Mouse (Mus musculus): ENCODE data around the gene Map4k3. TPM values are rescaled to one million over a fixed set of nuclear protein-coding genes. Genes with fewer than 3 reads are reported as not detected.

Gene Map4k3
- total and polyA plus RNA-seq, 2 experiments from 2014 or later: 17.3 to 60.9 TPM

DNA sequence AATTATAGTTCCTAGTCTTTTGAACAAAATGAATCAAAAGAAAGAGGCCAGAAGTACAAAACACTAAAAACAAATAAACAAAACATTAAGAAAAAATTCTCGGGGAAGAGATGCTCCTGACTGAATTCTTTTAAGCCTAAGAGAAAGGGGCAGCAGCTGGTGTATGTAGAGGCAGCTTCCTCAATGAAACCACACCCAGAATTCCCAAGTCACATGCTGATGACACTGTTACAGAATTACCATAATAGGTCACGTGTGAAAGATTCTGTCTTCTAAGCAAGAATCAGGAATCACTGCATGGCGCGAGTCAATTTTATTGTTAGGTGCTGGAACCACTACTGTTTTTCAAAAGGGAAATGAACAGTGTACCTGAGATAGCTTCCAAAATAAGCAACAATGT lies 64.7 kb downstream of the Map4k3 start:
- WGBS: 74% methylated on average over 4 of the region's 4 CpGs
- DNase-seq (ENCODE audit: low spot score) (no peak), ATAC-seq (ENCODE audit: low FRiP score) (no peak)
- no peak overlapping the region for H3K27ac ChIP-seq (ENCODE audit: low read depth, low read length)
- no peaks in the 10 kb centered on the region for H3K27me3 ChIP-seq (ENCODE audit: insufficient read depth, low read length)
- no peak overlapping the region for H3K4me3 ChIP-seq (ENCODE audit: low read depth, low read length)
- H3K9me3 ChIP-seq (ENCODE audit: low read length): no peaks in the 10 kb centered on the region
- H3K4me2 ChIP-seq (ENCODE audit: low read depth, low read length, poor library complexity, severe bottlenecking): no peak overlapping the region
- H3K4me1 ChIP-seq (ENCODE audit: insufficient read depth, low read length): no peaks in the 10 kb centered on the region
- TF ChIP-seq CTCF (IDR thresholded peaks at IDR 0.05): no peak
- H3K9ac ChIP-seq (replicated peaks; ENCODE audit: low read length, poor library complexity, severe bottlenecking): no peak overlapping the region
- H3K36me3 ChIP-seq (ENCODE audit: insufficient read depth, low read length): 0 out of 2 replicates have a peak, but pooled peaks cover 5% of the 10 kb centered on the region

DNA sequence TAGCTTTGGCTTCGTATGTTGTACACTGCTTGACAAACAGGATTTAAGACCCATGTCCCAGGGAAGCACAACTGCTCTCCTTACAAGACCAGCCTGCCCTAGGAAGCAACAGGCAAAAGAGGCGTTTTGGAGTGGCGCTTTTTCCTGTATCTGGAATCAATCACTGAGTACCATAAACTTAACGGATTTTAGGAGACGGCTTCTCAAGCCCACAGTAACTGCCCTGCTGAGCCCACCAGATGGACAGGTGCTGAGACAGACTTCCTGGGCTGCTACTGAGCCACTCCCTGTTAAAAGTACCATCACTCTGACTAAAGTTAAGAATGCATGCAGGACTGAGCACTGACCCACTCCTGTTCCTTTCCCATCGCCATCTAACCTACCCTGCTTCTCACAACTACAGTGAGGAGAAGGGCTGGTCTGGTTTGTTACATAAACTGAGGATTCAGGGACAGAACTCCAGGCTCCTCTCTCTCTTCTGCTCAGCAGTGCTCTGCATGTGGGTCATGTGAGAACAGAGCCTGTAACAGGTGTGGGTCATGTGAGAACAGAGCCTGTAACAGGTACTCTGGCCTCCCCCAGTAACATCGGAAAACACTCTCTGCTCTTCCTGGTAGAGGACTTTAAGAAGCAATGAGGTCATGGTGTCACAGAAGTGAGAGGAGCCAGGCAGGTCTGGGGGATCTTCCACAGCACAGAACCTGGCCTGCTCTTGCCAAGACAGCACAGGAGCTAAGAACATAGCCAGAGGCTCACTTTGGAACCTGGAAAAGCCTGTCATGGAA lies 65.3 kb downstream of the Map4k3 start:
- Histone ChIP-seq H3K27ac (ENCODE audit: low read depth, low read length) (no peak overlapping the region), H3K27me3 (ENCODE audit: insufficient read depth, low read length) (no peaks in the 10 kb centered on the region), H3K36me3 (ENCODE audit: insufficient read depth, low read length) (0 out of 2 replicates have a peak, but pooled peaks cover 5% of the 10 kb centered on the region), H3K4me2 (ENCODE audit: low read depth, low read length, poor library complexity, severe bottlenecking) (no peak overlapping the region), H3K9me3 (ENCODE audit: low read length) (no peaks in the 10 kb centered on the region), H3K4me1 (ENCODE audit: insufficient read depth, low read length) (no peaks in the 10 kb centered on the region), H3K9ac (replicated peaks; ENCODE audit: low read length, poor library complexity, severe bottlenecking) (no peak overlapping the region), H3K4me3 (ENCODE audit: low read depth, low read length) (no peak overlapping the region)
- ATAC-seq (ENCODE audit: low FRiP score) (no peak), DNase-seq (ENCODE audit: low spot score) (no peak)
- 87% methylated on average over 7 of the region's 7 CpGs for WGBS
- TF ChIP-seq CTCF (IDR thresholded peaks at IDR 0.05): no peak

DNA sequence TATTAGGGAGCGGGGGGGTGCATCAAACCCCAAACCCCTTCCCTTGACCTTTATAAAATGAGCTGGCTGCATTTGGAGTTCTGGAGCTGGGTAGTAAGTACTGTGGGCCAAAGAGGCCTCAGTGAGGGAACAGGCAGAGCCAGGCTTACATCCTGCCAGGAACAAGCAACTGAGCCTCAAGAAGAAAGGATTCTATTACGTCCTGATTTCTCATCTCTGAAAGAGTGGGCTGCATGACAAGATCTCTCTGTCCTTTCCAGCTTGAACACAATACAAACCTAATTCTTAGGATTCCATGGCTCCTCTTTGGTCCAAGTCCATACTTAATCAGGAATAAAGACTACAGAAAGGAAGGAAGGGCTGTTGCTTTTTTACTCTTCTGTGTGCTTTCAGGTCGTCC lies 66.4 kb downstream of the Map4k3 start:
- Histone ChIP-seq H3K4me3 (ENCODE audit: low read depth, low read length) (no peak overlapping the region), H3K9me3 (ENCODE audit: low read length) (no peaks in the 10 kb centered on the region), H3K36me3 (ENCODE audit: insufficient read depth, low read length) (0 out of 2 replicates have a peak, but pooled peaks cover 5% of the 10 kb centered on the region), H3K9ac (replicated peaks; ENCODE audit: low read length, poor library complexity, severe bottlenecking) (no peak overlapping the region), H3K4me2 (ENCODE audit: low read depth, low read length, poor library complexity, severe bottlenecking) (no peak overlapping the region), H3K4me1 (ENCODE audit: insufficient read depth, low read length) (no peaks in the 10 kb centered on the region), H3K27ac (ENCODE audit: low read depth, low read length) (no peak overlapping the region), H3K27me3 (ENCODE audit: insufficient read depth, low read length) (no peaks in the 10 kb centered on the region)
- 77% methylated on average over 3 of the region's 3 CpGs for WGBS
- ATAC-seq (ENCODE audit: low FRiP score): no peak
- no peak for DNase-seq (ENCODE audit: low spot score)
- no peak for TF ChIP-seq CTCF (IDR thresholded peaks at IDR 0.05)

DNA sequence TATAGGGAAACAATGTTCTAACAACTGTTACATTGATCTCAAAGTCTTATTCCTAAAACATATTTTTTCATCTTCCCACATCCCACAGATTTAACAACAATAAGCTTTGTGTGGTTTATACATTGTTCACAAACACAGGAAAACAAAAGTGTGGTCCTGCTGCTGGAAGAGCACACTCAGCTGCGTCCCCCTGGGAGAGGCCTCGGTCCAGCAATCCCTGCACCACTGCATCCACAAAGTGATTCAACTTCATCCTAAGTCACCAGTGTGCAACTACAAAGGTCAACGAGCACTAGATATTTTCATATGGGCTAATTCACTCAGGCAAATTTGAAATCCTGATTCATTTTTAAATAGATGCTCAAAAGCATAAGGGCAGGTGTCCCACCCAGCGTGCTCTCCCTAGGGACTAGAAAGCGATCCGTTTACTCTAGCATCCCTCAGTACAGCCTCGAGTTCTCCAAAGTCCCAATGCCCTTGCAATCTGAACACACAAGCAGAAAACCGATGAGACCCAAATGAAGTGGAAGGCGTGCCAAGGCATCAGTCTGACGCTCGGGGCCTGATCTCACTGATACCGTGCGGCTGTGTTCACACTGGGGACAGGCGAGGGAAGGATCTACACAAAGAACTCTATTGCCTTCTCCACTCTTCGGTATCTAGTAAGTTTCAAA lies 67.4 kb downstream of the Map4k3 start:
- Histone ChIP-seq H3K27me3 (ENCODE audit: insufficient read depth, low read length) (no peaks in the 10 kb centered on the region), H3K9me3 (ENCODE audit: low read length) (no peaks in the 10 kb centered on the region), H3K9ac (replicated peaks; ENCODE audit: low read length, poor library complexity, severe bottlenecking) (no peak overlapping the region), H3K4me3 (ENCODE audit: low read depth, low read length) (no peak overlapping the region), H3K4me2 (ENCODE audit: low read depth, low read length, poor library complexity, severe bottlenecking) (no peak overlapping the region), H3K4me1 (ENCODE audit: insufficient read depth, low read length) (no peaks in the 10 kb centered on the region), H3K27ac (ENCODE audit: low read depth, low read length) (no peak overlapping the region), H3K36me3 (ENCODE audit: insufficient read depth, low read length) (0 out of 2 replicates have a peak, but pooled peaks cover 5% of the 10 kb centered on the region)
- TF ChIP-seq CTCF (IDR thresholded peaks at IDR 0.05): no peak
- ATAC-seq (ENCODE audit: low FRiP score): no peak
- no peak for DNase-seq (ENCODE audit: low spot score)
- WGBS: 72% methylated on average over 15 of the region's 15 CpGs

DNA sequence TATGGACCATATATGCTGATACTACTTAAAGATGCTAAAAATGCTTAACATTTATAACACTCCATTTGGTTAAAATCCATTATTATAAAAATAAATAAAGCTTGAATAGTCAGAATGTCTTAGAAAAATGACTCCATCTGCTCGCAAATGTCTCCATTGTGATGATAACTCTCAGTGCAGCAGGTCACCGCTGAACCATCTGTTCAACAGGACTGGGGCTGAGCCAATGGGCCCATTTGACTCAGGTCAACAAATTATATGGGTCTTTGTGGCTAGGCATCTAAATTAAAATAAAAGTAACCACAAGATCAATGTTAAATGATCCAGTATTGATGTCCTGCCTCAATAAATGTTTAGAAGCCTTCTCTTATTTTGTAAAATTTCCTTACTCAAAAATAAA lies 68.1 kb downstream of the Map4k3 start:
- peak; percentile 26 for DNase-seq (ENCODE audit: low spot score)
- Histone ChIP-seq H3K27me3 (ENCODE audit: insufficient read depth, low read length) (no peaks in the 10 kb centered on the region), H3K4me3 (ENCODE audit: low read depth, low read length) (no peak overlapping the region), H3K27ac (ENCODE audit: low read depth, low read length) (no peak overlapping the region), H3K4me2 (ENCODE audit: low read depth, low read length, poor library complexity, severe bottlenecking) (no peak overlapping the region), H3K9ac (replicated peaks; ENCODE audit: low read length, poor library complexity, severe bottlenecking) (no peak overlapping the region), H3K4me1 (ENCODE audit: insufficient read depth, low read length) (no peaks in the 10 kb centered on the region), H3K9me3 (ENCODE audit: low read length) (no peaks in the 10 kb centered on the region), H3K36me3 (ENCODE audit: insufficient read depth, low read length) (peaks cover 8% of the 10 kb centered on the region; the same call in 1 of the 2 replicates)
- no peak for TF ChIP-seq CTCF (IDR thresholded peaks at IDR 0.05)
- ATAC-seq (ENCODE audit: low FRiP score): no peak
- WGBS: 57% methylated on average over 2 of the region's 2 CpGs

DNA sequence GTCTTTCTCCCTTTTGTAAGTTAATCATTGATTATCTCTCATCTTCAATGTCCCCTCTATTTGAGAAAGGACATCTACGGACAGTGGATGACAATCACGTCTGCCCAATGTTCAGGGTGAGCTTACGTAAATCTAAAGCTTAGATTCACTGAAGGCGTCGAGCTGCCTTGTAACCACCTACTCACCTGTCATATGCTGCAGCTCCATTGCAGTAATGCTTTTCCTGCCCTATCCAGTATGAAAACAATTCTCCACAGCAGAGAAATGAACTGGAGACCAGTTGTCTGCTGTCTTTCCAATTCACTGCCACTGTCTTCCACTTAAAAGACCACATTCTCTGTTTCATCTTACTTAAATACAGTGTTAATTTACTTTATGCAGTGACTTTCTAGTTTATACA lies 68.5 kb downstream of the Map4k3 start:
- H3K4me3 ChIP-seq (ENCODE audit: low read depth, low read length): no peak overlapping the region
- WGBS: 82% methylated on average over 5 of the region's 5 CpGs
- H3K36me3 ChIP-seq (ENCODE audit: insufficient read depth, low read length): peaks cover 10% of the 10 kb centered on the region; the same call in 1 of the 2 replicates
- DNase-seq (ENCODE audit: low spot score) (no peak), ATAC-seq (ENCODE audit: low FRiP score) (no peak)
- TF ChIP-seq CTCF (IDR thresholded peaks at IDR 0.05): no peak
- no peak overlapping the region for H3K9ac ChIP-seq (replicated peaks; ENCODE audit: low read length, poor library complexity, severe bottlenecking)
- H3K4me2 ChIP-seq (ENCODE audit: low read depth, low read length, poor library complexity, severe bottlenecking): no peak overlapping the region
- no peaks in the 10 kb centered on the region for H3K4me1 ChIP-seq (ENCODE audit: insufficient read depth, low read length)
- H3K27ac ChIP-seq (ENCODE audit: low read depth, low read length): no peak overlapping the region
- H3K9me3 ChIP-seq (ENCODE audit: low read length): no peaks in the 10 kb centered on the region
- H3K27me3 ChIP-seq (ENCODE audit: insufficient read depth, low read length): no peaks in the 10 kb centered on the region

All from midbrain, postnatal 0 days (tissue).